Mouse (Mus musculus) ES-E14 (cell line): ENCODE data around the gene Smo.

ENCODE experiments used
- HCFC1 ChIP-seq: IDR thresholded peaks from 2 replicates; pipeline ENCODE4 v1.6.1; 2012; ENCODE audit warnings: low read length, inconsistent platforms, borderline replicate concordance; ENCODE audit not compliant: insufficient read depth
- ZNF384 ChIP-seq: IDR thresholded peaks from 2 replicates; pipeline ENCODE4 v1.6.1; 2012; ENCODE audit warnings: low read depth, low read length, inconsistent platforms

- TF ChIP-seq ZNF384 (no peak), HCFC1 (no peak)
Observed at GRCm38 (mm10) chr6:29753336-29753735, 18.0 kb downstream of the Smo start.
